Mouse (Mus musculus): ENCODE measurements around the gene Mmp28. TPM values are rescaled to one million over a fixed set of nuclear protein-coding genes. Genes with fewer than 3 reads are reported as not detected.

Gene Mmp28
- 1 to 10 TPM; 2.5 TPM for total RNA-seq (2023)

GRCm38 (mm10) chr11:83462711-83463244 lies at the start of gene Mmp28:
Gene Mmp28 (minus strand): TSS chr11:83463071.

GRCm38 (mm10) chr11:83472324-83473234 lies 9.7 kb upstream of the Mmp28 start, which contains the start of gene Taf15:
Gene Taf15 (plus strand): TSS chr11:83473086.

GRCm38 (mm10) chr11:83437377-83437776 lies 25.5 kb downstream of the Mmp28 start, which contains the start of gene 1700020L24Rik:
Gene 1700020L24Rik (plus strand): TSS chr11:83437677.

GRCm38 (mm10) chr11:83429355-83429754 lies 33.5 kb downstream of the Mmp28 start, which contains the start of gene Gas2l2:
Gene Gas2l2 (minus strand): TSS chr11:83429455.

GRCm38 (mm10) chr11:83409087-83409754 lies 53.6 kb downstream of the Mmp28 start, which contains the start of gene Rasl10b:
Gene Rasl10b (plus strand): TSS chr11:83409137.

Other genes with a start within 250 kb of the Mmp28 start
- gene Slfn14, start 176.3 kb downstream of the Mmp28 start, total RNA-seq (2023): under 1 TPM; 0.18 to 0.33 TPM
- 10 to 100 TPM; 82.6 to 96.0 TPM for gene Ap2b1, start 164.0 kb downstream of the Mmp28 start, total RNA-seq (2023)
- 10 to 100 TPM in 1 of 2 experiments, 1 to 10 TPM in 1; 6.2 to 14.0 TPM for gene Pex12, start 160.5 kb downstream of the Mmp28 start, total RNA-seq (2023)
- under 1 TPM; 0.35 TPM for gene Rasl10b, start 53.9 kb downstream of the Mmp28 start, total RNA-seq (2023)
- gene Gas2l2, start 33.6 kb downstream of the Mmp28 start, total RNA-seq (2023): under 1 TPM; 0.13 to 0.20 TPM
- gene 1700020L24Rik, start 25.4 kb downstream of the Mmp28 start, total RNA-seq (2023): 10 to 100 TPM; 49.2 to 61.8 TPM
- gene Taf15, start 10.0 kb upstream of the Mmp28 start, total RNA-seq (2023): 10 to 100 TPM; 74.2 to 85.4 TPM
- not detected for gene Heatr9, start 59.1 kb upstream of the Mmp28 start, total RNA-seq (2023)
- gene Ccl5, start 67.4 kb upstream of the Mmp28 start, total RNA-seq (2023): 1 to 10 TPM in 1 of 2 experiments, under 1 TPM in 1; 0.99 to 2.0 TPM
- 100 to 1,000 TPM; 149 to 171 TPM for gene Ccl9, start 115.6 kb upstream of the Mmp28 start, total RNA-seq (2023)
- gene Ccl6, start 130.0 kb upstream of the Mmp28 start, total RNA-seq (2023): 100 to 1,000 TPM; 752 to 851 TPM
- not detected for gene Rpl9-ps1, start 182.6 kb upstream of the Mmp28 start, total RNA-seq (2023)
- gene Ccl3, start 186.3 kb upstream of the Mmp28 start, total RNA-seq (2023): 100 to 1,000 TPM in 1 of 2 experiments, 10 to 100 TPM in 1; 88.6 to 122 TPM
- 10 to 100 TPM; 17.5 to 20.5 TPM for gene Ccl4, start 199.5 kb upstream of the Mmp28 start, total RNA-seq (2023)
- 10 to 100 TPM; 28.0 to 34.8 TPM for gene Wfdc17, start 240.9 kb upstream of the Mmp28 start, total RNA-seq (2023)
- 1 to 10 TPM in 1 of 2 experiments, not detected in 1; 1.5 TPM for gene Wfdc18, start 245.9 kb upstream of the Mmp28 start, total RNA-seq (2023)